In genomic region chr11:99398832-99399231, GRCm38 (mm10) we compare ENCODE assay signal across 26 mouse cellular contexts. TPM values are rescaled to one million over a fixed set of nuclear protein-coding genes. Genes with fewer than 3 reads are reported as not detected.
DNase-seq lines count a peak whose midpoint lies in the region; ATAC-seq and TF ChIP-seq lines count a peak whose summit lies in the region.
"Had no signal": no experiment of that assay in that cellular context is flagged by ENCODE, and none has a peak within 500 bp of the region (broad histone marks: within the 10 kb centered on the region; RNA-seq: fewer than 3 reads in every experiment).

No protein-coding gene starts in this region.

- TF ChIP-seq CTCF in stomach, postnatal 0 days (IDR thresholded peaks at IDR 0.05; ENCODE audit: low read depth): no peak

- H3K9ac ChIP-seq in stomach, postnatal 0 days (ENCODE audit: low read length): no peak overlapping the region
- H3K9ac ChIP-seq: embryonic facial prominence, embryonic 12.5 days; forebrain, embryonic 12.5 days had no signal

- peak; percentile 72 for DNase-seq in heart, adult 11 months
- DNase-seq in heart, postnatal 36 days: no peak
- DNase-seq in brain, adult 2 months (ENCODE audit: low read depth, low spot score): peak; percentile 27
- peak; percentile 20 for DNase-seq in stomach, postnatal 0 days (ENCODE audit: low spot score)
- DNase-seq in cerebellum, adult 9-10 months: no peak
- no peak for DNase-seq in forebrain, embryonic 10.5 days (ENCODE audit: extremely low spot score, low spot score)
- DNase-seq: adrenal gland, adult 8-10 months; adrenal gland, postnatal 14 days; adrenal gland, postnatal 36 days; cerebellum, adult 11 months; cerebellum, adult 18-20 months; cerebellum, adult 8-10 months; cerebellum, postnatal 10 days; cerebellum, postnatal 25 days had no signal

- no peaks in the 10 kb centered on the region for H3K4me1 ChIP-seq in stomach, postnatal 0 days (replicated peaks; ENCODE audit: control insufficient read depth, insufficient read depth)
- peaks cover 24% of the 10 kb centered on the region for H3K4me1 ChIP-seq in forebrain, embryonic 10.5 days
- H3K4me1 ChIP-seq: embryonic facial prominence, embryonic 10.5 days; embryonic facial prominence, embryonic 12.5 days had no signal

- no peaks in the 10 kb centered on the region for H3K9me3 ChIP-seq in stomach, postnatal 0 days (ENCODE audit: control insufficient read depth, low read length)
- H3K9me3 ChIP-seq in forebrain, embryonic 10.5 days: no peaks in the 10 kb centered on the region
- H3K9me3 ChIP-seq: embryonic facial prominence, embryonic 10.5 days; embryonic facial prominence, embryonic 12.5 days; forebrain, embryonic 12.5 days had no signal

- no peaks in the 10 kb centered on the region for H3K36me3 ChIP-seq in stomach, postnatal 0 days (ENCODE audit: control insufficient read depth, insufficient read depth, low read length)
- no peaks in the 10 kb centered on the region for H3K36me3 ChIP-seq in forebrain, embryonic 10.5 days (replicated peaks)
- H3K36me3 ChIP-seq: embryonic facial prominence, embryonic 10.5 days; embryonic facial prominence, embryonic 12.5 days; forebrain, embryonic 12.5 days had no signal

- no peak overlapping the region for H3K4me2 ChIP-seq in stomach, postnatal 0 days (replicated peaks; ENCODE audit: low read depth)
- H3K4me2 ChIP-seq: embryonic facial prominence, embryonic 12.5 days; forebrain, embryonic 12.5 days had no signal

- no peak for TF ChIP-seq EP300 in stomach, postnatal 0 days (optimal IDR thresholded peaks at IDR 0.05)

- intact Hi-C loops in heart, postnatal 36 days (cut with DNase I): no loop called here

- H3K4me3 ChIP-seq in stomach, postnatal 0 days (ENCODE audit: low read depth, low read length): no peak overlapping the region
- H3K4me3 ChIP-seq in forebrain, embryonic 10.5 days: no peak overlapping the region
- H3K4me3 ChIP-seq: embryonic facial prominence, embryonic 10.5 days; embryonic facial prominence, embryonic 12.5 days; forebrain, embryonic 12.5 days had no signal

- 47% methylated on average over 8 of the region's 8 CpGs for WGBS in stomach, postnatal 0 days
- WGBS in forebrain, embryonic 10.5 days: 59% methylated on average over 8 of the region's 8 CpGs

- no peak for ATAC-seq in stomach, postnatal 0 days (ENCODE audit: low FRiP score, low TSS enrichment)
- ATAC-seq: activated CD4-positive, CD25-positive, alpha-beta regulatory T cell, adult 4 months; forebrain, embryonic 14.5 days; forebrain, embryonic 16.5 days; Patski had no signal

- no peaks in the 10 kb centered on the region for H3K27me3 ChIP-seq in stomach, postnatal 0 days (ENCODE audit: control insufficient read depth, insufficient read depth, low read length)
- H3K27me3 ChIP-seq in forebrain, embryonic 10.5 days (ENCODE audit: poor library complexity, severe bottlenecking): no peaks in the 10 kb centered on the region
- H3K27me3 ChIP-seq: embryonic facial prominence, embryonic 12.5 days had no signal

- H3K27ac ChIP-seq in stomach, postnatal 0 days (replicated peaks): 0 out of 2 replicates have a peak overlapping the region, but pooled peaks have one; percentile 20
- no peak overlapping the region for H3K27ac ChIP-seq in forebrain, embryonic 10.5 days
- H3K27ac ChIP-seq: embryonic facial prominence, embryonic 10.5 days; embryonic facial prominence, embryonic 12.5 days; forebrain, embryonic 12.5 days had no signal

RNA-seq across cellular contexts. Expression of gene Krt10, which starts 9.7 kb away (rescaled TPM):
- total RNA-seq in heart, postnatal 36 days (2021): 1 to 10 TPM; 3.4 to 3.7 TPM
- 431 and 466 TPM in 2 replicates for polyA plus RNA-seq in stomach, postnatal 0 days (2015; fragmentation: Nextera tagmentation; extraction: Ambion mirVana)
- 20.6 and 22.0 TPM in 2 replicates for polyA plus RNA-seq in forebrain, embryonic 10.5 days (2016; fragmentation: Nextera tagmentation; extraction: Ambion mirVana)

RNA-seq across cellular contexts. Expression of gene Krt12, which starts 23.2 kb away (rescaled TPM):
- not detected for total RNA-seq in heart, postnatal 36 days (2021)
- polyA plus RNA-seq in stomach, postnatal 0 days (2015; fragmentation: Nextera tagmentation; extraction: Ambion mirVana): 0.16 and 0.21 TPM in 2 replicates
- not detected in 2 replicates for polyA plus RNA-seq in forebrain, embryonic 10.5 days (2016; fragmentation: Nextera tagmentation; extraction: Ambion mirVana)
- total RNA-seq: adrenal gland, adult 18-20 months; adrenal gland, adult 8-10 months; adrenal gland, postnatal 14 days; adrenal gland, postnatal 36 days had no signal
- polyA plus RNA-seq: activated CD4-positive, CD25-positive, alpha-beta regulatory T cell, adult 4 months; C2C12; embryonic facial prominence, embryonic 10.5 days; embryonic facial prominence, embryonic 12.5 days; embryonic facial prominence, embryonic 14.5 days; forebrain, embryonic 12.5 days; Patski had no signal

RNA-seq across cellular contexts. Expression of gene Krt28, which starts 24.1 kb away (rescaled TPM):
- total RNA-seq in heart, postnatal 36 days (2021): not detected
- polyA plus RNA-seq in stomach, postnatal 0 days (2015; fragmentation: Nextera tagmentation; extraction: Ambion mirVana): 0.10 TPM in 1 of 2 replicates, not detected in the other
- 0.22 and 0.36 TPM in 2 replicates for polyA plus RNA-seq in forebrain, embryonic 10.5 days (2016; fragmentation: Nextera tagmentation; extraction: Ambion mirVana)
- total RNA-seq: adrenal gland, adult 18-20 months; adrenal gland, adult 8-10 months; adrenal gland, postnatal 14 days; adrenal gland, postnatal 36 days had no signal
- polyA plus RNA-seq: activated CD4-positive, CD25-positive, alpha-beta regulatory T cell, adult 4 months; forebrain, embryonic 16.5 days; Patski had no signal

RNA-seq across cellular contexts. Expression of gene Krt20, which starts 39.1 kb away (rescaled TPM):
- total RNA-seq in heart, postnatal 36 days (2021): not detected
- polyA plus RNA-seq in stomach, postnatal 0 days (2015; fragmentation: Nextera tagmentation; extraction: Ambion mirVana): 110 and 119 TPM in 2 replicates
- polyA plus RNA-seq in forebrain, embryonic 10.5 days (2016; fragmentation: Nextera tagmentation; extraction: Ambion mirVana): 0.35 and 0.64 TPM in 2 replicates
- polyA plus RNA-seq: brain, embryonic 14.5 days; C2C12; forebrain, embryonic 14.5 days; forebrain, embryonic 16.5 days; Patski had no signal

RNA-seq across cellular contexts. Expression of gene Krt27, which starts 47.9 kb away (rescaled TPM):
- total RNA-seq in heart, postnatal 36 days (2021): not detected
- not detected in 2 replicates for polyA plus RNA-seq in stomach, postnatal 0 days (2015; fragmentation: Nextera tagmentation; extraction: Ambion mirVana)
- not detected in 2 replicates for polyA plus RNA-seq in forebrain, embryonic 10.5 days (2016; fragmentation: Nextera tagmentation; extraction: Ambion mirVana)
- total RNA-seq: adrenal gland, adult 18-20 months; adrenal gland, adult 8-10 months; adrenal gland, postnatal 14 days; adrenal gland, postnatal 36 days had no signal
- polyA plus RNA-seq: C2C12; cortical plate, adult 2 months; embryonic facial prominence, embryonic 12.5 days; forebrain, embryonic 12.5 days; forebrain, embryonic 14.5 days; forebrain, embryonic 16.5 days; Patski had no signal

Comparison
In these comparisons a context has a peak if more than half of its experiments do, and no peak if none do; other contexts are left out.
1. DNase-seq: peak in heart, adult 11 months (single experiment), brain, adult 2 months (single experiment) and stomach, postnatal 0 days (single experiment); none in heart, postnatal 36 days (0 of 2), cerebellum, adult 9-10 months (single experiment) and forebrain, embryonic 10.5 days (single experiment).
2. RNA of gene Krt10, which starts 9.7 kb away (polyA plus RNA-seq): 431 to 466 TPM in stomach, postnatal 0 days; 20.6 to 22.0 TPM in forebrain, embryonic 10.5 days; every median in the first group is over 10 times any median in the second.